Mouse (Mus musculus): ENCODE measurements at regions not wholly inside any gene's neighbourhood (a gene's known extent, or its start where the extent isn't known, plus 50 kb on each side); places are given as distances from the start of the nearest gene placed in this dataset.

GRCm38 (mm10) chr11:52629776-52630175, 134.7 kb upstream of the Fstl4 start:
- peak; percentile 41 for DNase-seq (ENCODE audit: low read depth)

- DNase-seq (ENCODE audit: low read depth): no peak
These were observed 132.9 kb upstream of the Fstl4 start for GRCm38 (mm10) chr11:52631579-52631978.

DNA sequence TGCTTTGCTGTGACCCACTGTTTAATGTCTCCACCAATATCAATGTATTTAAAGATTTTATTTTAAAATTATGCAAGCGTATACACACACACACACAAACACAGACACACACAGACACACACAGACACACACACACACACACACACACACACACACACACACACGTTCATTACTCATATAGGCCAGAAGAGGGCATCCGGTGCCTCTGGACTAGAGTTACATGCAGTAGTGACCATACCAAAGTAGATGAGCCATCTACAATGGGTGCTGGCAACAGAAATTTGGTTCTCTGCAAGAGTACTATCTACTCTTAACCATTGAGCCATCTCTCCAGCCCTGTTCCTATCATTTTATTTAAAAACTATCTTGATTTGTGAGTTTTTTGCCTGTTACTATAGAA, 130.2 kb upstream of the Fstl4 start:
- peak; percentile 20 for DNase-seq (ENCODE audit: low read depth)

DNA sequence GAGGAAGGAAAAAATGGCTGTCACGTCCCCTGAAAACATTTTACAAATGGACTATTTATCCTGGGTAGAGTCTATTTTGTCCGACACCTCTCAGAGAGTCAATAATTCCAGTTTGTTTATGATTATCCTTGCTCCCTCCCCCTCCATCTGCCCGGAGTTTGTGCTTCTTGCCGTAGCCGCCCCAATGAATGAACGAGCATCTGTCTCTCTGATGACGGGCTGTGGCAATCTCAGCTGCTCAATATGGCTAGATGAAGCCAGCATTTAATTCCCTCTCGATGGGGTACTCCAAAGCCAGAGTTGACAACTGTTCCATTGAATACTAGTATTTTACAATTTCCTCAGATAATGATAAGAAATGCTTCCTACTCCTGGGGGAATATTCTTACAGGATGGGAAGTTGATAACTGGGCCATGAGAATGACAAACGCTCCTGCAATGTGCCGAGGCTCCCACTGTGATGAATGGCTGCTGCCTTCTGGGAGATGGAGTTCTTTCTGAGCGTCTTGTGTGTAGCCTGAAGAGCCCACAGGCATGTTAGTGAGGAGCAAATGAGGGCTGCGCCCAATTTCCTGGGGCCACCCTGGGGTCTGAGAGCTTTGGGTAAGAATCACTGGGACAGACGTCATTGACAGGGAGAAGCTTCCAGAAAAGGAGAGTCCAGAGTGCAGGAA, 128.6 kb upstream of the Fstl4 start:
- DNase-seq (ENCODE audit: low read depth): no peak

DNA sequence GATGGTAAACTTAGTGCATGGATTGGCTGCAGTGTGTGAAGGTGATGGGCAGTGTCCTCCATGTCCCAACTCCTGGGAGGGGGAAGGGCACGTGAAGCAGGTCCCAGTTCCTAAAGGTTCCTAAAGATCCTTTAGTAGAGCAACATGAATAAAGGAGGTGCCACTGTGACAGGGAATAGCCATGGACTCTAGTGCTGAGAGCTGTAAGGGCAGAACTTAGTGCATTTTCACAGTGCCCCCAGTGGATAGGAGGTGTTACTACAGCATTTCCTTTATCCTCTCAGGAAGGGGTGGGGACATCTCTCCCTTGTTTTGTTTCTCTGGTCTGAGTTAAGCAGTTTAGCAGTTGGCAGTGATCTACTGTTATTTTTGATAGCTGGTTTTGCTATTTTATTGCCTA, 125.5 kb upstream of the Fstl4 start:
- DNase-seq (ENCODE audit: low read depth): no peak

- DNase-seq (ENCODE audit: low read depth): no peak
These were observed 122.6 kb upstream of the Fstl4 start for GRCm38 (mm10) chr11:52641725-52642338.

GRCm38 (mm10) chr11:52644081-52644768, 120.2 kb upstream of the Fstl4 start:
- no peak for DNase-seq (ENCODE audit: low read depth)

GRCm38 (mm10) chr11:52648176-52648839, 116.1 kb upstream of the Fstl4 start:
- peak; percentile 86 for DNase-seq (ENCODE audit: low read depth)

- DNase-seq (ENCODE audit: low read depth): peak; percentile 77
These were observed 115.5 kb upstream of the Fstl4 start for GRCm38 (mm10) chr11:52648849-52649400.

DNA sequence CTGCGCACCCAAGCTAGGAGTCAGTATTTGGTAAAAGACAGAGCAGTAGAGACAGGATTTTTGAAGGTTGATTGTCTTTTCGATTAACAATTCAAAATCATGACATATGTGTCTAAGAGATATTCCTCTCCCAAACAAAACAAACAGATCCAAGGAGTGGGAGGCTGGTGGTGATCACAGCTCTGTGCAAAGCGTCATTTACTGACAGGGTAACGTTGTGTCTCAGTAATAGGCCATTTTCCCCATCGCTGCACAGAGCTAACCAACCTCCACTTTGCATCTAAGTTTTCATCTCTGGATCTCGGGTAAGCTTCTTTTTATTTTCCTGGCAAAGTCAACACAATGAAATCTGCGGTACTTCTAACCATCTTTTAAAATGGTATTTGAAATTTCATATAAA, 109.8 kb upstream of the Fstl4 start:
- no peak for DNase-seq (ENCODE audit: low read depth)

GRCm38 (mm10) chr11:52655720-52656474, 108.5 kb upstream of the Fstl4 start:
- peak; percentile 78 for DNase-seq (ENCODE audit: low read depth)

GRCm38 (mm10) chr11:52661234-52661633, 103.2 kb upstream of the Fstl4 start:
- DNase-seq (ENCODE audit: low read depth): no peak

- DNase-seq (ENCODE audit: low read depth): no peak
These were observed 102.4 kb upstream of the Fstl4 start for GRCm38 (mm10) chr11:52661894-52662593.

DNA sequence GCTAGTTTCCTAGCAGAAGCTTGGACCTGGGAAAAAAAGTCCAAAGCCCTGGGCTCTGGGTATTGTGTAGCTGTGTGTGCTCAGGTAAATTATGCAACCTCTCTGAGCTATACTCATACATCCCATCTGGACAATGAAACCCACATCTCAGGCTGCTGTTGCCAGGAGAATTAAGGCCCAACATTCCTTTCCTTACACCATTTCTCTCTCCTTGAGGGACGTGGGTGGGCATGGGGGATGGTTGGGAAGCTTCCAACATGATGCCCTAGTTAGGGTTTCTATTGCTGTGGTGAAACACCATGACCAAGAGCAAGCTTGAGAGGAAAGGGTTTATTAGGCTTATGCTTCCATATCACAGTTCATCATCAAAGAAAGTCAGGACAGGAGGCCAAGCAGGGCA, 99.1 kb upstream of the Fstl4 start:
- no peak for DNase-seq (ENCODE audit: low read depth)

DNA sequence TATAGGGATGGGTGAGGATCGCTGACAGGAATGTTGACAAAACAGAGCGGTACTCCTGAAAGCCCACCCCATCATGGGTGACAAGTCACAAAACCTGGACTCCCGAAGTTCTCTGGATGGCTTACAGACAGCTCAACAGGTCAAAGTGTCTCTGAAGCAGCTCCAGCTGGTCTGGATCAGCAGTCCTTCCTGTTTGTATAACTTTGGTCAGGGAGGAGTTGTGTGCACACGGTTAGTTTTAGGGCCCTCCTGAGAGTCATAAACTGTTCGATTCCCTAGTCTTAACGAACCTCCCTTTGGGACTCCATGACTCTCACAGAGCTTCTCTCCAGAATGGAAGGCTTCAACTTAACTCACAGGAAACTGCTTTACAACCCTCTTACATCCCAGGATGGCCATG, 89.4 kb upstream of the Fstl4 start:
- no peak for DNase-seq (ENCODE audit: low read depth)

- DNase-seq (ENCODE audit: low read depth): no peak
These were observed 86.2 kb upstream of the Fstl4 start for GRCm38 (mm10) chr11:52678259-52678658.

DNA sequence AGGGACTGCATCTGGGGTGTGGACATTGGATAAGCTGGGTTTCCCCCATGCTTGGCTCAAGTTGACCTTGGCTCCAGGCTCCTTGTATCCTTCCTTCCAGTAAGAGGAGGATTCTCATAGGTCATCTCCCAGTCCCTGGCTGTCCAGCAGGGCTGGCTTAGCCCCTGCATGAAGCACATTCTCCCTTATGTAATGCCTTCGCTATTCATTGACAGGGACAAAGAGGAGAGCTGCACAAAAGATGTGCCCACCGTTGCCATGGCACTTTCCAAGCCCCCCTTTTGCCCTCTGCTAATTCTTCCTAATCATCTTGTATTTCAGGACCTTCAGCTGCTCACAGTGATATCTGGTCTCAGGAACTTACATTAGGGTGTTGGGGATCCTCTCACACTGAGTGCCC, 79.0 kb upstream of the Fstl4 start:
- no peak for DNase-seq (ENCODE audit: low read depth)

- DNase-seq (ENCODE audit: low read depth): no peak
These were observed 71.7 kb upstream of the Fstl4 start for GRCm38 (mm10) chr11:52692701-52693100.

DNA sequence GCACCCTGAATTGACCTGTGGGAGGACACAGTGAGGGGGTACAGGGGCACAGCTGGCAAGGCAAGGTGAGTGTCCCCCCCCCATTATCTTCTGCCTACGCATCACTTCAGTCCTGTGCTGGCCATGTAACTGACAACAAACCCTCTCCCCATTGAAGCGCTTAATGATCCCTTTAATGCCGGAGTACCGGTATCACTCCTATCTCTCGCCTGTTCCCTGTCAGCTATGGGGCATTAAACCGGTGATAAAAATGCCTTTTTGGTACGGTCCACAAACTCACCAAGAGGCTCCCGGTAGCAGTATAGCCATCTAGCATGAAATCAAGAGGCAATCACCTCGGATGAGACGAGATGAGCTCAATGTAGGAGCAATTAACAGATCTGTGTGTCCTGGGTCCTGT, 62.8 kb upstream of the Fstl4 start:
- no peak for DNase-seq (ENCODE audit: low read depth)

DNA sequence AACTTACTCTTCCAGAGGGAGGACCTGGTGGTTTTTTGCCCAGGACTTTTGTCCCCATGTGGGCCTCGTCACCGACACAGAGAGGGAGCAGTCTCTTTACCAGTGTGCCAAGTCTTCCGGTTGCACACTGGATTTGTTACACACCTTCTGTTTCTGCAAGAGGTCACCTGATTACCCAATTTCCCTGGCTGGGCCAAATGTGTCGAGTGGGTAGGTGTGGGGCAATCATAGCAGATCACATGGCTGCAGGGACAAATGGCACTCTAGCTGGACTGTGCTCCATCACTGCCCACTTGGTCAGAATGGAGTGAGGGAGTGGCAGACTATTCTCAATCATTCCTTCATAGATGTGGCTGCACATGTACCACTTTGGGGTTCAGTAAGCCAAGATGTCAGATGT, 61.0 kb upstream of the Fstl4 start:
- DNase-seq (ENCODE audit: low read depth): no peak
